Mouse (Mus musculus): ENCODE data around the gene Auts2.

GRCm38 (mm10) chr5:132072356-132072755 is 470.8 kb downstream of the Auts2 start:
- TF ChIP-seq CTCF (conservative IDR thresholded peaks at IDR 0.05; ENCODE audit: insufficient read depth, insufficient read length, low read depth, low read length), result no peak
- TF ChIP-seq POLR2A (IDR thresholded peaks at IDR 0.05; ENCODE audit: low read depth, low read length), result no peak

Measured in kidney, adult 2 months (tissue).